Mouse (Mus musculus) megakaryocyte, embryonic 14.5 days (primary cell): ENCODE measurements at regions not wholly inside any gene's neighbourhood (a gene's known extent, or its start where the extent isn't known, plus 50 kb on each side); places are given as distances from the start of the nearest gene placed in this dataset.

Experiments used
- H3K27me3 ChIP-seq: replicated peaks from 2 replicates; pipeline ENCODE3; 2012; ENCODE audit warnings: inconsistent platforms
- H3K36me3 ChIP-seq: replicated peaks from 2 replicates; pipeline ENCODE3; 2012; ENCODE audit warnings: low read length, inconsistent platforms, mixed read lengths
- H3K4me1 ChIP-seq: 2 replicates; pipeline ENCODE4 v1.6.1; 2012; ENCODE audit warnings: inconsistent platforms
- H3K4me3 ChIP-seq: replicated peaks from 2 replicates; pipeline ENCODE3; 2012; ENCODE audit warnings: moderate library complexity, mild to moderate bottlenecking, inconsistent platforms
- H3K9me3 ChIP-seq: 2 replicates; pipeline ENCODE4 v1.6.1; 2012; ENCODE audit warnings: inconsistent platforms
- FLI1 ChIP-seq: IDR thresholded peaks from 2 replicates; pipeline ENCODE4 v1.6.1; 2012; ENCODE audit warnings: low read length, inconsistent platforms, mixed read lengths
- GATA1 ChIP-seq: IDR thresholded peaks from 3 replicates; pipeline ENCODE4 v1.6.1; 2012; ENCODE audit warnings: mixed read lengths, low read length, inconsistent platforms, borderline replicate concordance

GRCm38 (mm10) chr2:161408306-161408705 lies 299.4 kb upstream of the Chd6 start:
- Histone ChIP-seq H3K4me1 (peaks cover 27% of the 10 kb centered on the region), H3K36me3 (no peaks in the 10 kb centered on the region), H3K9me3 (peaks cover 15% of the 10 kb centered on the region; the same call in 1 of the 2 replicates), H3K27me3 (no peaks in the 10 kb centered on the region), H3K4me3 (no peak overlapping the region)
- no peak for TF ChIP-seq FLI1
- TF ChIP-seq GATA1, result no peak

GRCm38 (mm10) chr2:161405847-161406384 lies 297.0 kb upstream of the Chd6 start:
- H3K4me3 ChIP-seq, result peak overlapping the region; percentile 29
- peaks cover 13% of the 10 kb centered on the region for H3K9me3 ChIP-seq
- no peaks in the 10 kb centered on the region for H3K27me3 ChIP-seq
- TF ChIP-seq FLI1 (no peak), GATA1 (no peak)
- H3K36me3 ChIP-seq, result peaks cover 4% of the 10 kb centered on the region
- H3K4me1 ChIP-seq, result peaks cover 27% of the 10 kb centered on the region

DNA sequence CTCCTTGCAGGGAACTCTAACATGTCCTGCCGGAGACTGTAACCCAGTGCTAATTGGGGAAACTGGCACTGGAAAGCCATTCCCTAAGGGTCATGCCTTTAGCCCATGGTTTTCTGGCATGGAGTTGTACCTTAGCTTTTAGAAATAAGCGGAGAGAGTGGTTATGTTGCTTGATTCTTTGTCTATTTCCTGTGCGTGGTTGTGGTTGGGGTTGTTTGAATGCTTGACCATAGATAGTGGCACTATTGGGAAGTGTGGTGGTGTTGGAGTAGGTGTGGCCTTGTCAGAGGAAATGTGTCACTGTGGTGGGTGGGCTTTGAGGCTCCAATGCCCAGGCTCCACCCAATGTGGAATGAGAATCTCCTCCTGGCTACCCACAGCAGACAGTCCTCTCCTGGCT lies 289.2 kb upstream of the Chd6 start:
- peaks cover 46% of the 10 kb centered on the region for H3K9me3 ChIP-seq
- peak overlapping the region; percentile 69 for H3K4me3 ChIP-seq
- peaks cover 46% of the 10 kb centered on the region for H3K4me1 ChIP-seq
- H3K27me3 ChIP-seq, result no peaks in the 10 kb centered on the region
- TF ChIP-seq FLI1 (no peak), GATA1 (no peak; the same call in 2 of the 3 replicates)
- peaks cover 4% of the 10 kb centered on the region for H3K36me3 ChIP-seq

DNA sequence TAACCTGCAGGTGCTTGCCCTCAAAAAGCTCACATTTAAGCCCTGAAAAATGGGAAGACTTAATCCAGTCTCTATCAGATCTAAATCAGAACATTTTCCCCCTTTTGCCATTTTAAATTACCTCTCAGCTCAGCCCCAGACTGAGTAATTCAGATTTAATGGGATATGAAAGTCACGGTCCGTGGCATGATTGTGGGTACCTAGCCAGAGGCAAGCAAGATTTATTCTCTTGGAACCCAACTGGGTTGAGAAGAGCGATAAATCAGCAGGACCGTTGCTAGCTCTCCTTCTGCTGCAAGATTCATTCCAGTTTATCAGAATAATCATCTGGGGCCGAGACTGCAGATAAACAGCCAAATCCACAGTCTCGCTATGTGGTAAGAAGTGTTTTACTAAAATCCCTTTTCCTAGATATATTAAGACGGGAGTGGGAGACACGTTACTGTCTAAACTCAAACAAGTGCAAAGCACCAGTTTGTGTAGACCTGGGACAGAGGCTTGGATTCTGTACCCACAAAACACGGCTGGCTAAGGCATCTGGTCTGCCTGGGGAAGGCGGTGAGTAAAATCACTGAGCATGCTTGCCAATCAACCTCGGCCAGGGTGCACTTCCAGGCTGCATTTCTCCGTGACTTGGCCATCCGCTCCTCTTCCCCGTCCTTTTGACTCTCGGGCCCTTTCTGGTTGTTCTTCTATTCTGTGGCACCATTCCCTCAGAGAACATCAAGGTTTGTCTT lies 282.2 kb upstream of the Chd6 start:
- Histone ChIP-seq H3K4me3 (no peak overlapping the region), H3K9me3 (peaks cover 32% of the 10 kb centered on the region), H3K36me3 (no peaks in the 10 kb centered on the region), H3K4me1 (peaks cover 36% of the 10 kb centered on the region), H3K27me3 (no peaks in the 10 kb centered on the region)
- TF ChIP-seq GATA1 (no peak), FLI1 (no peak)

GRCm38 (mm10) chr2:161389318-161389835 lies 280.5 kb upstream of the Chd6 start:
- H3K36me3 ChIP-seq, result no peaks in the 10 kb centered on the region
- TF ChIP-seq FLI1 (no peak), GATA1 (no peak)
- H3K27me3 ChIP-seq, result no peaks in the 10 kb centered on the region
- peaks cover 30% of the 10 kb centered on the region for H3K9me3 ChIP-seq
- no peak overlapping the region for H3K4me3 ChIP-seq
- peaks cover 36% of the 10 kb centered on the region for H3K4me1 ChIP-seq

GRCm38 (mm10) chr2:161387054-161387453 lies 278.2 kb upstream of the Chd6 start:
- Histone ChIP-seq H3K4me1 (peaks cover 34% of the 10 kb centered on the region), H3K4me3 (no peak overlapping the region), H3K27me3 (no peaks in the 10 kb centered on the region), H3K36me3 (no peaks in the 10 kb centered on the region), H3K9me3 (peaks cover 28% of the 10 kb centered on the region)
- TF ChIP-seq FLI1 (no peak), GATA1 (no peak)

DNA sequence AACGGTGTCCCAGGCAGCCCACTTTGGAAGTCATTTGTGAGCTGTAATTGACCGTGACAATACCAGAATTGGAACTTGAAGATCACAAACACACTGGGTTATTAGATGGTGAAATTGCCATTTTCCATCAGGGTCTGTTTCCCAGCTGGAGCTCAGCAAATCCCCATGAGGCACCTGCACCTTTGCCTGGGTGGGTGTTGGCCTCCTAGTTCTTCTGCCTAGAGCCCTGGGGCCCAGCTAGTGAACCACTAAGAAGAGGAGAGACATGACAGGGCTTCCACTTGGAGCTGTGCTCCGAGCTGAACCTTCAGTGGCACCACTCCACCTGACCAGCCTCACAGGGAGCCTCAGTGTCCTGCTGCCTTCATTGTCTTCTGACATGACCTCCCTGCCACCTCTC lies 273.5 kb upstream of the Chd6 start:
- Histone ChIP-seq H3K4me3 (no peak overlapping the region), H3K9me3 (peaks cover 17% of the 10 kb centered on the region), H3K27me3 (no peaks in the 10 kb centered on the region), H3K36me3 (no peaks in the 10 kb centered on the region), H3K4me1 (peaks cover 24% of the 10 kb centered on the region)
- TF ChIP-seq FLI1, result no peak
- TF ChIP-seq GATA1, result no peak

DNA sequence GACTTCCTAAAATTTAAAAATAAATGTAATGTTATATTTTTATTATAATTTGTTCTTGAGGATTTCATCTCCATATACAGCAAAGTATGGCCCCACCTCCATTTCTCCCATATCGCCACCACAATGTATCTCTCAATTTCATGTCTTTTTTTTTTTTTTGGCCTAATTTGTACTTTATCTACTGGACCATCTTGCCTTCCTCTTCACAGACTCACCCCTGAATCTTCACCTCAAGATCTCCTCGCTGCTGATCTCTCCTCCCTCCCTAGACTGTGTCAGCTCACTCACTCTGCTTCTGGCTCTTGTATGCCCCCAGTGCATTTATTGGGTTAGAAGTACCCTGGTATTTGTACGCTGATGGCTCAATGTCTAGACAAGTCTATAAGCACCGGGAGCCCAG lies 269.4 kb upstream of the Chd6 start:
- TF ChIP-seq FLI1 (no peak), GATA1 (no peak)
- H3K4me1 ChIP-seq, result peaks cover 23% of the 10 kb centered on the region
- H3K9me3 ChIP-seq, result no peaks in the 10 kb centered on the region; the same call in 1 of the 2 replicates
- H3K27me3 ChIP-seq, result no peaks in the 10 kb centered on the region
- H3K36me3 ChIP-seq, result no peaks in the 10 kb centered on the region
- H3K4me3 ChIP-seq, result no peak overlapping the region

DNA sequence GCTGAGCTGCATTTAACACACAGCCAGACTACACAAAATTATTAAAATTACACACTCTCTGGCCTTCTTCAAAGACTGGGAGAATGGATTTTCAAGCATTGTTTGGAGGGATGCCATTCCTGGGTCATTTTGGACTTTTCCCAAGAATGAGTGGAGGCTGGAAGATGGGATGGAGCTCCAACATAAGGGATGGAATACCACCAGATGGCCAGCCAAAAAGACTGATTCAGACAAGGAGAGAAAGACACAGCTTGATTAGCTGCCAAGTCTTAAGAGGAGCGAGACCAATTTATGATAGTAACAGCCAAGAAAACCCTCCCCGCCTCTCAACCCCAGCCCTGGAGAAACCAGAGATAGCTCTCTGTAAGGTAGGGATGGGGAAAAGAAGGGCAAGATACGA lies 253.4 kb upstream of the Chd6 start:
- Histone ChIP-seq H3K4me1 (peaks cover 8% of the 10 kb centered on the region; the same call in 1 of the 2 replicates), H3K27me3 (no peaks in the 10 kb centered on the region), H3K9me3 (0 out of 2 replicates have a peak, but pooled peaks cover 3% of the 10 kb centered on the region), H3K4me3 (no peak overlapping the region), H3K36me3 (no peaks in the 10 kb centered on the region)
- TF ChIP-seq FLI1 (no peak), GATA1 (no peak)

DNA sequence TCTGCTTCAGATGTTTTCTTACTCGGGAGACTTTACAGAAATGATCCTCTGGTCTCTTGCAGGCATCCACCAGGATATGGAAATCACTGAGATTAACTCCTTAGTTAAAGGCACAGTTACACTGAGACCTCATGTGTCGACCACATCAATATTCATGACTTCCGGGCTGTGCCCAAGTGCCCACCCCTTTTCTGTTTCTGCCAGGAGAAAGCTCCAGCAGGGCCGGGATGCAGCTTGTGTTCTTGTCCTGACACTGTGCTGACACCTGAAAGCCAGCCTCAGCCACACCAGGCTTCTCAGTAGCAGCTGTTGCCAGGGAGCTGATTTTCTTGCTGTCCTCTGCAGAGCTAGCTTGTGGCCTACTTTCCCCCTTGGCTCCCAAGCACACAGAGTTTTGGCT lies 240.2 kb upstream of the Chd6 start:
- peaks cover 11% of the 10 kb centered on the region for H3K4me1 ChIP-seq
- H3K9me3 ChIP-seq, result peaks cover 52% of the 10 kb centered on the region
- TF ChIP-seq FLI1, result no peak
- TF ChIP-seq GATA1, result no peak
- no peak overlapping the region for H3K4me3 ChIP-seq
- peaks cover 2% of the 10 kb centered on the region for H3K27me3 ChIP-seq
- no peaks in the 10 kb centered on the region for H3K36me3 ChIP-seq
